Mouse (Mus musculus): Measurements from ENCODE around the gene Kdm4d. TPM values are rescaled to one million over a fixed set of nuclear protein-coding genes. Genes with fewer than 3 reads are reported as not detected.

The Kdm4d gene
- polyA plus RNA-seq (2015; fragmentation: Nextera tagmentation; extraction: Ambion mirVana), result 0.25 and 0.30 TPM in 2 replicates

DNA sequence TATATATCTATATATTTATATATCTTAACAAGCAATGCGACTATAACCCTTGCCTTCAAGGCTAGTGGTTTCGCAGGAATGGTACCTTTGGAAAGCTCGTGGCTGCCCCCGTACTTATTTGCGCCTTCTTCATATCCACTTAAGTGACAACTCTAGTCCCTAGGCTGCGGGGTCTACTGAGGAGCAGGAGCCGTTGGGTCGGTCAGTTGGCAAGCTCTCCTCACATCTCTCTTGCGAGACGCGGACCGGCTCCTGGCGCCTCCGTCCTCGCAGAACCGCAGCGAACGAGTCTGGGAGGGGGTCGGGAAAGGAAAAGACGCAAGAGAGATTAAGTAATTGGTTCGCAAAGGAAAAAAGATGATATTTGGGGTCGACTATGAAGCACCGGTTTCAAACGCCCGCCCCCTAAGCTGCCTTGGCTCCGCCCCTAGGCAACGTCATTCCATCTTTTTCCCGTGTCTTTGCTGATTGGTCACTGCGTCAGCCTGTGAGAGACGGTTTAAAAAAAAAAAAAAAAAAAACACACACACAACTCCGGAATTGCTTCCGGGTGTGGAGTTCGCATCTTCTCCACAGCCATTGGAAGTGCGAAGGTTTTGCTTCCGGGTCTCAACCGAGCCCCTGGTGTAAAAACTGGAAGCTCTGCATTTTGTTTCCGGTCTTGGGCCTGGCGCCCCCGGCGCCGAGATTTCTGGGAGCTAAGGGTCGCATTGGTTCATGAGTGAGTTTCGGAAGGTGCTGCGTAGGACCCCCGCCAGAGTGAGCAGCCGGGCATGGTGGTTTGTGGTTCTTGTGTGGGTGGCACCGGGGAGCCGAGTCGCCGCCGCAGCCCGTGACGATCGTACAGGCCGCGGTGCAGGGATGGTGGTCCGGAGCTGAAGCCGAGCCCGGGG lies at the start of gene Kdm4d, which contains the start of gene Cwc15:
Gene Kdm4d (minus strand): TSS at position 460 of the 893 bp plus-strand sequence.
Gene Cwc15 (plus strand): TSS at position 595 of the 893 bp plus-strand sequence.
- Histone ChIP-seq H3K4me1 (replicated peaks; ENCODE audit: control insufficient read depth, insufficient read depth, low read length) (peaks cover 9% of the 10 kb centered on the region), H3K27me3 (ENCODE audit: control insufficient read depth, insufficient read depth, low read depth, low read length) (no peaks in the 10 kb centered on the region), H3K9me3 (ENCODE audit: control insufficient read depth, low read length) (no peaks in the 10 kb centered on the region), H3K4me3 (ENCODE audit: low read length) (peak within 1 kb of the TSS; percentile 94), H3K36me3 (ENCODE audit: control insufficient read depth, insufficient read depth, low read length) (peaks cover 23% of the 10 kb centered on the region), H3K27ac (ENCODE audit: low read length) (peak within 1 kb of the TSS; percentile 55), H3K9ac (ENCODE audit: low read length) (peak within 1 kb of the TSS; percentile 92), H3K4me2 (ENCODE audit: low read depth, low read length) (peak within 1 kb of the TSS; percentile 69)
- peak; percentile 99 for ATAC-seq (ENCODE audit: low read depth)
- under 1% methylated on average over 55 of the region's 59 CpGs for WGBS

DNA sequence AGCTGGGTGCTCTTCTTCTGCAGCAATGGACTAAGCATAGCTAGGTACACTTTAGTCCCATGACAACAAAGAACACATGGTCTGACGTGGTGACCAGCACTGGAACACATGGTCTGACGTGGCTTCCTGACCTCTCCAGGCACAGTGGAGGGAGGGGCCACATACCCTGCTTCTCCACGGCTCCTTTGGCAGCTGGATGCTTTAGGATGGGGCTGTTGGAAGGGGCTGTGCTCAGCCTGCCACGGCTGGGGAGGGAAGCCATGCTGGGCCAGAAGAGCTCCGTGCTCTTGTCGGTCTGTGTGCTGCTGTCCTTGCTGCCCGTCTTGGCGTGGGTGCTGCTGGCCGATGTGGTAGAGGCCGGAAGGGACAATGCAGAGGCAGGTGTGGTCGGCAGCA lies 48.1 kb upstream of the Kdm4d start:
- Histone ChIP-seq H3K4me3 (ENCODE audit: low read length) (no peak overlapping the region), H3K4me1 (replicated peaks; ENCODE audit: control insufficient read depth, insufficient read depth, low read length) (0 out of 2 replicates have a peak, but pooled peaks cover 4% of the 10 kb centered on the region), H3K36me3 (ENCODE audit: control insufficient read depth, insufficient read depth, low read length) (peaks cover 46% of the 10 kb centered on the region), H3K9ac (ENCODE audit: low read length) (no peak overlapping the region), H3K27ac (ENCODE audit: low read length) (no peak overlapping the region), H3K27me3 (ENCODE audit: control insufficient read depth, insufficient read depth, low read depth, low read length) (no peaks in the 10 kb centered on the region), H3K9me3 (ENCODE audit: control insufficient read depth, low read length) (no peaks in the 10 kb centered on the region), H3K4me2 (ENCODE audit: low read depth, low read length) (no peak overlapping the region)
- ATAC-seq (ENCODE audit: low read depth), result peak; percentile 30; the same call in 1 of the 2 replicates
- 62% methylated on average over 11 of the region's 11 CpGs for WGBS

DNA sequence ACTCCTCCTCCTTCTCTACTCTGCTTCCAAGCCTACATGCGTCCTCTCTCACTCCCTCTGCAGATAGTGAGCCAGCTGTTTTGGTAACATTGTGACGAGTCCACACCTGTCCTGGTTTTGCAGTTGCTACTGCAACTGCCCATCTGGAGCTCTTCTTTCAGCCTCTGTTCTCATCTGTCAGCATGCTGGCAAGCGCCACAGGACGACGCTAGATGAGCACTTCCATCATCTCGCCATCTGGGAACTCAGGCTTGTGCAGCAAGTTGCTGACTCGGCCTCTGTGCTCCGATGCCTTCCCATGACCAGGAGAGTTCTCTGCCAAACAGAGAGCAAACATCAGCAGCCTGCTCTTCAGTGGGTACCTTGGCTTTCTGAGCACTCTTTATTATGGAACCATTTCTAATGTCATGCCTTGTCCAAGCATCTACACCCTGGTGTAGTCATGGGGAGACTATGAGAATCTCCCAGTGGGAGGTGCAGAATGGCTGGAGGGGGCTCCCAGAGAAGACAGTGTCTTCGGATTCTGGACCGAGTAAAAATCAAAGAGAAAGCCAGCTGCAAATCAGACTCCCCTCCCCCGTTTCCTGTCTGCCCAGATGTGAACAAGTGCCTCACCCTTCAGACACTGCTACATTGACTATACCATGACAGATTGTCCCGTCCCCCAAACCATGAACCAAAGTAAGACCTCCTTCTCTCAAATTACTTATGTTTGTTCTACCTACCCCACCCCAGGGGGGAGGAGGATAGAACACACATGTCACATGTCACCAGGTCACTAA lies 47.5 kb upstream of the Kdm4d start:
- Histone ChIP-seq H3K27me3 (ENCODE audit: control insufficient read depth, insufficient read depth, low read depth, low read length) (no peaks in the 10 kb centered on the region), H3K9ac (ENCODE audit: low read length) (no peak overlapping the region), H3K4me2 (ENCODE audit: low read depth, low read length) (no peak overlapping the region), H3K4me1 (replicated peaks; ENCODE audit: control insufficient read depth, insufficient read depth, low read length) (0 out of 2 replicates have a peak, but pooled peaks cover 4% of the 10 kb centered on the region), H3K9me3 (ENCODE audit: control insufficient read depth, low read length) (no peaks in the 10 kb centered on the region), H3K27ac (ENCODE audit: low read length) (no peak overlapping the region), H3K36me3 (ENCODE audit: control insufficient read depth, insufficient read depth, low read length) (peaks cover 46% of the 10 kb centered on the region), H3K4me3 (ENCODE audit: low read length) (no peak overlapping the region)
- peak; percentile 10; the same call in 1 of the 2 replicates for ATAC-seq (ENCODE audit: low read depth)
- 52% methylated on average over 12 of the region's 12 CpGs for whole genome bisulfite sequencing

DNA sequence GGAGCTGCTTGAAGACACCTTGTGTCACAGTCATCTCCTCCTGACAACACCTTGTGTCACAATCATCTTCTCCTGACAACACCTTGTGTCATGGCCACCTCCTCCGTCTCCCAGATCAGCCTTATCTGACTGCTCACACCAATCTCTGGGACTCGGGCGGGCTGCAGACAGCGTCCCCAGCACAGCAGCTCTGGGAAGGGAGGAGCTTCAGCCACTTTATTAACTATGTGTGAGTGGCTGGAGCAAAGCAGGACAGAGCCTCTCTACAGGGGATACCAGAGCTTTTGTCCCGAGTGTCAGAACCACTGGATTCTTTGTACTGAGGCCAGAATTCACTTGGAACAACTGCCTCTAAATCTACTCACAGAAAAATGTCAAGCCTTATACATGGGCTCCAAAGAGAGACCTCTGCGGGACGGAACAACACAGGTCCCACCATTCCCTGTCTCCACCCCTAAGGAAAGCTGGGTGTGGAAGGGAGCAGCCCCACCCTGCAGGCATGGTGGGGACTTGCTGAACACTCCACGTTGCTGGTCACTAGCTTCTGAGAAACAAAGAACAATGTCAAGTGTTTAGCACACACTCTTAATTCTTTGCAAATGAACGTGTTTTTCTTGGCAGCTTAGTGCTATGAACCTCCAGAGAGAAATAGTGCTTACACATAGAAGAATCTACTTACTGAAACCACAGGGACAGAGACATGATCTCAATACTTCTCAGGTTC lies 43.9 kb upstream of the Kdm4d start:
- Histone ChIP-seq H3K4me1 (replicated peaks; ENCODE audit: control insufficient read depth, insufficient read depth, low read length) (0 out of 2 replicates have a peak, but pooled peaks cover 4% of the 10 kb centered on the region), H3K9ac (ENCODE audit: low read length) (no peak overlapping the region), H3K27ac (ENCODE audit: low read length) (peak overlapping the region; percentile 84), H3K27me3 (ENCODE audit: control insufficient read depth, insufficient read depth, low read depth, low read length) (no peaks in the 10 kb centered on the region), H3K9me3 (ENCODE audit: control insufficient read depth, low read length) (no peaks in the 10 kb centered on the region), H3K36me3 (ENCODE audit: control insufficient read depth, insufficient read depth, low read length) (peaks cover 38% of the 10 kb centered on the region), H3K4me3 (ENCODE audit: low read length) (no peak overlapping the region), H3K4me2 (ENCODE audit: low read depth, low read length) (peak overlapping the region; percentile 5; the same call in 1 of the 2 replicates)
- 32% methylated on average over 9 of the region's 9 CpGs for WGBS
- ATAC-seq (ENCODE audit: low read depth), result peak; percentile 81

DNA sequence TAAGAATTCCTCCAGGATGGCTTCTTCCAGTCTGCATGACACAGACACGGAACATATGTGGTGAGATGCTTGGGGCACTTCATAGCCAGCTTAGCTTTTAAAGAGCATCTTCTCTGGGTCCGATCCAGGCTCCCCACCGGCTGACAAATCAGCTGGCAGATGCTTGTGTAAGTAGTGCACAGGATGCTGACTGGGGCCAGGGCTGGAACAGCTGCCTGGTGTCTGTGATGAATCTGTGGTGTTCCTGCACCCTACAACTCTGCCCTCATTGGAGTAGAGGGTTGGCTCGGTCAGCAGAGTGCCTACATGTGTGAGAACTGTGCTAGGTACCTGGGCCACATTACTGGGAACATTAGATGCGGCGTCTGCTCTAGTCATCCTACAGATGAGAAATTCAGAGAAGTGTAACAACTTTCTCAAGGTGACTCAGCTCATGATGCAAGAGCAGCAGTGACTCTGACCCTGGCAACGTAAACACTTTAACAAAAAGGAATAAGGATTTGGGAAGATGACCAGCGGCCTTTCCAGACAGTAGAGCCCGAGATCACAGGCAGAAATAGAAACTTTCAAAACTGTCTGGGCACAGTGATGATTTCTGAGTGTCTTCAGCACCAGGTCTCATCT lies 34.7 kb upstream of the Kdm4d start:
- Histone ChIP-seq H3K4me2 (ENCODE audit: low read depth, low read length) (no peak overlapping the region), H3K4me3 (ENCODE audit: low read length) (no peak overlapping the region), H3K9ac (ENCODE audit: low read length) (no peak overlapping the region), H3K27ac (ENCODE audit: low read length) (no peak overlapping the region), H3K36me3 (ENCODE audit: control insufficient read depth, insufficient read depth, low read length) (peaks cover 5% of the 10 kb centered on the region; the same call in 1 of the 2 replicates), H3K4me1 (replicated peaks; ENCODE audit: control insufficient read depth, insufficient read depth, low read length) (no peaks in the 10 kb centered on the region), H3K9me3 (ENCODE audit: control insufficient read depth, low read length) (no peaks in the 10 kb centered on the region), H3K27me3 (ENCODE audit: control insufficient read depth, insufficient read depth, low read depth, low read length) (no peaks in the 10 kb centered on the region)
- no peak for ATAC-seq (ENCODE audit: low read depth)
- WGBS, result 67% methylated on average over 9 of the region's 9 CpGs

DNA sequence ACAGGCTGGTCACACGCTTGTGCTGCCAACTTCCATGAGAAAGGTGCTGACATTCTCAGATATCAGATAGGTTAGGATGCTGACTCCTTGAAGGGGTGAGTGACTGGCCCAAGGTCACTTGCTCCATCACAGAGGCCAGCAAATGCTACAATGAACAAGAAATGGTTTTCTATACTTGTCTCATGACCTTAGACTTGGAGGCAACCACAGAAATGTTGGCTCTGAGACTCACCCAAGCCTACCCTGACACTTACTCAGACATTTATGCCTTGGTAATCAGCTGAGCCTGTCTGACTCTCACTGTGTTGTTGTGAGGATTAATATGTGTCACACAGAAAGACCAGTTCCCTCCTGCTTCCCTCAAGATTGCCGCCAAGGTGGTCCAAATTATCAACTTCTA lies 33.4 kb upstream of the Kdm4d start:
- Histone ChIP-seq H3K36me3 (ENCODE audit: control insufficient read depth, insufficient read depth, low read length) (no peaks in the 10 kb centered on the region), H3K4me1 (replicated peaks; ENCODE audit: control insufficient read depth, insufficient read depth, low read length) (no peaks in the 10 kb centered on the region), H3K4me2 (ENCODE audit: low read depth, low read length) (no peak overlapping the region), H3K9ac (ENCODE audit: low read length) (no peak overlapping the region), H3K27ac (ENCODE audit: low read length) (no peak overlapping the region), H3K4me3 (ENCODE audit: low read length) (no peak overlapping the region), H3K9me3 (ENCODE audit: control insufficient read depth, low read length) (no peaks in the 10 kb centered on the region), H3K27me3 (ENCODE audit: control insufficient read depth, insufficient read depth, low read depth, low read length) (no peaks in the 10 kb centered on the region)
- no peak for ATAC-seq (ENCODE audit: low read depth)
- WGBS, result 82% methylated on average over 2 of the region's 2 CpGs

DNA sequence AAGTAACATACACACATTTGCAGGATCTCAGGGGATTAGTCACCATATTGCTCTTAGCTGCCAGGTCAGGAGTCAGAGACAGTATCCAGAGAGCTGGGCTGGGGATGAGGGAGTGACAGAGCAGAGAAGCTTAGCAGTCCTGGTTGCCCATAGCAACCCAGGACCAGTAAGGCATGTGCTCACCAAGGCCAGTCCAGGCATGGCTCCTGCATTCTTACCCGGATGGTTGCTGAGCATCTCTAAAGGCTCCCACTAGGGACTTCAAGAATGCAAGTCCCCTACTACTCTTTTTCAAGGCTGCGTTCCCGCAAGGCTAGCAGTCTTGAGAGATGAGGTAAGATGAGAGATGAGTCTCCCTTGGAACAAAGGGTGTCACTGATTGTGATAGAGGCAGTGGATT lies 32.0 kb upstream of the Kdm4d start:
- Histone ChIP-seq H3K4me3 (ENCODE audit: low read length) (no peak overlapping the region), H3K4me1 (replicated peaks; ENCODE audit: control insufficient read depth, insufficient read depth, low read length) (no peaks in the 10 kb centered on the region), H3K27ac (ENCODE audit: low read length) (no peak overlapping the region), H3K9ac (ENCODE audit: low read length) (no peak overlapping the region), H3K9me3 (ENCODE audit: control insufficient read depth, low read length) (no peaks in the 10 kb centered on the region), H3K4me2 (ENCODE audit: low read depth, low read length) (no peak overlapping the region), H3K36me3 (ENCODE audit: control insufficient read depth, insufficient read depth, low read length) (no peaks in the 10 kb centered on the region), H3K27me3 (ENCODE audit: control insufficient read depth, insufficient read depth, low read depth, low read length) (no peaks in the 10 kb centered on the region)
- 62% methylated on average over 3 of the region's 3 CpGs for WGBS
- ATAC-seq (ENCODE audit: low read depth), result no peak

DNA sequence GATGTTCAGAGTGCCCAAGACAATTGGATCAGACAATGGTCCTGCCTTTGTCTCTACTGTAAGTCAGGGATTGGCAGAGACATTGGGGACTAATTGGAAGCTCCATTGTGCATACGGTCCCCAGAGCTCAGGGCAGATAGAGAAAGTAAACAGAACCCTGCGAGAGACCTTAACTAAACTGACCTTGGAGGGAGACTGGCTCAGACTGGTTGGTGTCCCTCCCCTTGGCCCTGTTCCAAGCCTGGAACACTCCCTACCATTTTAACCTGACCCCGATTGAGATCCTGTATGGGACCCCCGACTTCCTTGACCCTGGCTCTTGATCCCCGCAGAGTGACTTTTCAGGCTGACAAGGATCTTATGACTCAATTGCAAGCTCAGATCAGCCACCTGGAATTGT lies 29.7 kb upstream of the Kdm4d start:
- WGBS, result 37% methylated on average over 5 of the region's 5 CpGs
- Histone ChIP-seq H3K27ac (ENCODE audit: low read length) (no peak overlapping the region), H3K36me3 (ENCODE audit: control insufficient read depth, insufficient read depth, low read length) (no peaks in the 10 kb centered on the region), H3K4me1 (replicated peaks; ENCODE audit: control insufficient read depth, insufficient read depth, low read length) (no peaks in the 10 kb centered on the region), H3K9me3 (ENCODE audit: control insufficient read depth, low read length) (no peaks in the 10 kb centered on the region), H3K27me3 (ENCODE audit: control insufficient read depth, insufficient read depth, low read depth, low read length) (no peaks in the 10 kb centered on the region), H3K4me3 (ENCODE audit: low read length) (no peak overlapping the region), H3K4me2 (ENCODE audit: low read depth, low read length) (no peak overlapping the region), H3K9ac (ENCODE audit: low read length) (no peak overlapping the region)
- ATAC-seq (ENCODE audit: low read depth), result no peak
